Mouse (Mus musculus) spleen, adult 2 months (tissue): Measurements from ENCODE around the gene Prkg2.

Experiments used
- CTCF ChIP-seq: fragments of 200-500 bp; IDR thresholded peaks from 2 replicates; pipeline ENCODE4 v1.5.1; 2011; ENCODE audit warnings: mild to moderate bottlenecking, inconsistent platforms; ENCODE audit not compliant: insufficient read depth, insufficient read length, insufficient replicate concordance; ENCODE audit errors: extremely low read depth
- POLR2A ChIP-seq: fragments of 200-500 bp; IDR thresholded peaks from 2 replicates; pipeline ENCODE4 v1.6.1; 2011; ENCODE audit warnings: low read depth, low read length, inconsistent platforms

- TF ChIP-seq CTCF (no peak), POLR2A (no peak)
These were observed 115.5 kb downstream of the Prkg2 start for GRCm38 (mm10) chr5:98921608-98922007.
